Comparison of ENCODE assay signal across 22 mouse cellular contexts in genomic region chr13:107844085-107844484, GRCm38 (mm10).
DNase-seq lines count a peak whose midpoint lies in the region; ATAC-seq lines count a peak whose summit lies in the region.
"Had no signal": no experiment of that assay in that cellular context is flagged by ENCODE, and none has a peak within 500 bp of the region (broad histone marks: within the 10 kb centered on the region; RNA-seq: fewer than 3 reads in every experiment).

No protein-coding gene starts in this region.

- intact Hi-C loops in left cerebral cortex, postnatal 25 days (cut with DNase I): no loop called here
- intact Hi-C loops in gastrocnemius, postnatal 14 days (cut with DNase I; ENCODE audit: low total_unique reads): no loop called here

- H3K27me3 ChIP-seq in liver, embryonic 11.5 days (replicated peaks; ENCODE audit: control insufficient read depth, insufficient read depth, low read length): no peaks in the 10 kb centered on the region
- no peaks in the 10 kb centered on the region for H3K27me3 ChIP-seq in liver, embryonic 12.5 days (replicated peaks)
- H3K27me3 ChIP-seq: embryonic facial prominence, embryonic 12.5 days; forebrain, embryonic 12.5 days; heart, embryonic 12.5 days; limb, embryonic 13.5 days; stomach, embryonic 15.5 days had no signal

- H3K4me2 ChIP-seq in liver, embryonic 11.5 days: no peak overlapping the region
- no peak overlapping the region for H3K4me2 ChIP-seq in liver, embryonic 12.5 days
- H3K4me2 ChIP-seq: embryonic facial prominence, embryonic 12.5 days; forebrain, embryonic 12.5 days; heart, embryonic 12.5 days; limb, embryonic 13.5 days; lung, embryonic 14.5 days; stomach, embryonic 15.5 days had no signal

- 0 out of 2 replicates have a peak, but pooled peaks have one; percentile 31 for ATAC-seq in liver, embryonic 11.5 days (replicated peaks; ENCODE audit: low FRiP score)
- ATAC-seq in liver, embryonic 12.5 days: no peak
- peak; percentile 54 for ATAC-seq in megakaryocyte progenitor cell, adult 5-6 weeks (replicated peaks; ENCODE audit: poor library complexity)

- H3K9me3 ChIP-seq in liver, embryonic 11.5 days (ENCODE audit: control insufficient read depth, low read length): no peaks in the 10 kb centered on the region
- H3K9me3 ChIP-seq in liver, embryonic 12.5 days (replicated peaks): no peaks in the 10 kb centered on the region
- H3K9me3 ChIP-seq: embryonic facial prominence, embryonic 12.5 days; forebrain, embryonic 12.5 days; heart, embryonic 12.5 days; limb, embryonic 13.5 days; midbrain, embryonic 10.5 days; stomach, embryonic 15.5 days had no signal

- no peak overlapping the region for H3K9ac ChIP-seq in liver, embryonic 11.5 days (ENCODE audit: low read depth, low read length)
- no peak overlapping the region for H3K9ac ChIP-seq in liver, embryonic 12.5 days
- H3K9ac ChIP-seq: embryonic facial prominence, embryonic 12.5 days; forebrain, embryonic 12.5 days; heart, embryonic 12.5 days; limb, embryonic 13.5 days; liver, embryonic 14.5 days; lung, embryonic 14.5 days; stomach, embryonic 15.5 days had no signal

- peaks cover 31% of the 10 kb centered on the region for H3K4me1 ChIP-seq in liver, embryonic 11.5 days (replicated peaks; ENCODE audit: control insufficient read depth, insufficient read depth, low read length)
- peaks cover 24% of the 10 kb centered on the region for H3K4me1 ChIP-seq in liver, embryonic 12.5 days

- 56% methylated on average over 4 of the region's 4 CpGs for WGBS in liver, embryonic 11.5 days
- 49% methylated on average over 4 of the region's 4 CpGs for WGBS in liver, embryonic 12.5 days (ENCODE audit: insufficient replicate concordance)

- H3K36me3 ChIP-seq in liver, embryonic 11.5 days (ENCODE audit: control insufficient read depth, insufficient read depth, low read length): no peaks in the 10 kb centered on the region
- no peaks in the 10 kb centered on the region for H3K36me3 ChIP-seq in liver, embryonic 12.5 days
- H3K36me3 ChIP-seq: embryonic facial prominence, embryonic 12.5 days; heart, embryonic 12.5 days; limb, embryonic 13.5 days; stomach, embryonic 15.5 days had no signal

- H3K27ac ChIP-seq in liver, embryonic 11.5 days (ENCODE audit: low read depth, low read length): no peak overlapping the region
- H3K27ac ChIP-seq in liver, embryonic 12.5 days: no peak overlapping the region
- H3K27ac ChIP-seq: embryonic facial prominence, embryonic 12.5 days; forebrain, embryonic 12.5 days; limb, embryonic 13.5 days; liver, embryonic 14.5 days; midbrain, embryonic 10.5 days; stomach, embryonic 15.5 days had no signal

- peak; percentile 23 to 24 for DNase-seq in cerebellum, postnatal 10 days
- DNase-seq in cerebellum, postnatal 36 days: no peak
- no peak for DNase-seq in liver, embryonic 11.5 days (ENCODE audit: low spot score)
- DNase-seq in left cerebral cortex, postnatal 25 days (ENCODE audit: low spot score in 2 of 2): no peak
- DNase-seq in gastrocnemius, postnatal 14 days: no peak
- DNase-seq: adrenal gland, postnatal 25 days; cerebellum, adult 9-10 months; heart, postnatal 14 days; kidney, adult 8-10 months; kidney, postnatal 14 days; lung, postnatal 36 days had no signal

- no peak overlapping the region for H3K4me3 ChIP-seq in liver, embryonic 11.5 days (ENCODE audit: low read depth, low read length)
- no peak overlapping the region for H3K4me3 ChIP-seq in liver, embryonic 12.5 days
- H3K4me3 ChIP-seq: embryonic facial prominence, embryonic 12.5 days; erythroblast, embryonic 14.5 days; forebrain, embryonic 12.5 days; heart, embryonic 12.5 days; limb, embryonic 13.5 days; midbrain, embryonic 10.5 days; stomach, embryonic 15.5 days had no signal

Comparison
In these comparisons a context has a peak if more than half of its experiments do, and no peak if none do; other contexts are left out.
1. DNase-seq: peak in cerebellum, postnatal 10 days (2 of 2); none in cerebellum, postnatal 36 days (0 of 2), liver, embryonic 11.5 days (single experiment), left cerebral cortex, postnatal 25 days (0 of 2) and gastrocnemius, postnatal 14 days (single experiment).